ENCODE assay signal across 19 mouse cellular contexts in the genomic region with DNA sequence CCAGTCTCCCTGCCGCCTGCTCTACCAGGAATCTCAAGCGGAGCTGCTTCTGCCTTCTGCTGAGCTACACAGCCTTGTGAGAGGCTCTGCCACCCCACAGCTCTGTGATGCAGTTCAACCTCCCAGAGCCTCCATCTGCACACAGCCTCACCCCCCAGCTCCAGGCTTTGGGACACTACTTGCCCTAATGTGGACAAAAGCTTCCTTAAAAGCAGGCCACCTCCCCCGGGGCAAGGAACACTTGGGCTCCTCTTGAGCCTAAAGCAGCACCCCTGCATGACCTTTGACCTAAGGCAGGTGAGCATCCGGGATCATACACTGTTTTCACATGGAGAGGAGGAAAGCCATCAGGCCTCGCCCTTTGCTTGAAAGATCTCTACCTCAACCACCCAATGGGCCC.
DNase-seq lines count a peak whose midpoint lies in the region; ATAC-seq lines count a peak whose summit lies in the region.
"Had no signal": no experiment of that assay in that cellular context is flagged by ENCODE, and none has a peak within 500 bp of the region (broad histone marks: within the 10 kb centered on the region; RNA-seq: fewer than 3 reads in every experiment).

No protein-coding gene starts in this region.

- no peak overlapping the region for H3K9ac ChIP-seq in forebrain, embryonic 12.5 days
- H3K9ac ChIP-seq in forebrain, embryonic 14.5 days (ENCODE audit: low read length) = no peak overlapping the region
- H3K9ac ChIP-seq in hindbrain, embryonic 14.5 days = no peak overlapping the region
- H3K9ac ChIP-seq in hindbrain, embryonic 16.5 days (ENCODE audit: low read depth, low read length) = no peak overlapping the region
- H3K9ac ChIP-seq in midbrain, embryonic 15.5 days = no peak overlapping the region
- H3K9ac ChIP-seq in midbrain, embryonic 14.5 days (replicated peaks; ENCODE audit: low read length) = no peak overlapping the region
- H3K9ac ChIP-seq: hindbrain, embryonic 15.5 days had no signal

- H3K36me3 ChIP-seq in forebrain, embryonic 12.5 days (replicated peaks) = no peaks in the 10 kb centered on the region
- no peaks in the 10 kb centered on the region for H3K36me3 ChIP-seq in forebrain, embryonic 14.5 days (ENCODE audit: control insufficient read depth, insufficient read depth, low read length)
- no peaks in the 10 kb centered on the region for H3K36me3 ChIP-seq in hindbrain, embryonic 14.5 days (replicated peaks; ENCODE audit: control insufficient read depth, insufficient read depth)
- H3K36me3 ChIP-seq in hindbrain, embryonic 16.5 days (ENCODE audit: control insufficient read depth, insufficient read depth, low read length) = no peaks in the 10 kb centered on the region
- no peaks in the 10 kb centered on the region for H3K36me3 ChIP-seq in midbrain, embryonic 15.5 days (replicated peaks)
- no peaks in the 10 kb centered on the region for H3K36me3 ChIP-seq in midbrain, embryonic 14.5 days (ENCODE audit: control insufficient read depth, insufficient read depth, low read length)
- H3K36me3 ChIP-seq: embryonic facial prominence, embryonic 10.5 days; heart, embryonic 10.5 days; hindbrain, embryonic 15.5 days had no signal

- no peak overlapping the region for H3K4me2 ChIP-seq in forebrain, embryonic 12.5 days
- no peak overlapping the region for H3K4me2 ChIP-seq in forebrain, embryonic 14.5 days (ENCODE audit: low read length)
- no peak overlapping the region for H3K4me2 ChIP-seq in hindbrain, embryonic 14.5 days (replicated peaks)
- H3K4me2 ChIP-seq in hindbrain, embryonic 16.5 days (ENCODE audit: low read length) = no peak overlapping the region
- no peak overlapping the region for H3K4me2 ChIP-seq in midbrain, embryonic 15.5 days
- H3K4me2 ChIP-seq in midbrain, embryonic 14.5 days (ENCODE audit: low read length) = no peak overlapping the region
- H3K4me2 ChIP-seq: hindbrain, embryonic 15.5 days had no signal

- 0 out of 2 replicates have a peak overlapping the region, but pooled peaks have one; percentile 42 for H3K27ac ChIP-seq in forebrain, embryonic 12.5 days
- H3K27ac ChIP-seq in forebrain, embryonic 14.5 days (ENCODE audit: low read depth, low read length) = no peak overlapping the region
- 0 out of 2 replicates have a peak overlapping the region, but pooled peaks have one; percentile 7 for H3K27ac ChIP-seq in hindbrain, embryonic 14.5 days
- no peak overlapping the region for H3K27ac ChIP-seq in hindbrain, embryonic 16.5 days (ENCODE audit: low read depth, low read length)
- 0 out of 2 replicates have a peak overlapping the region, but pooled peaks have one; percentile 17 for H3K27ac ChIP-seq in midbrain, embryonic 15.5 days
- no peak overlapping the region for H3K27ac ChIP-seq in midbrain, embryonic 14.5 days (replicated peaks; ENCODE audit: low read depth, low read length)
- H3K27ac ChIP-seq: embryonic facial prominence, embryonic 10.5 days; heart, embryonic 10.5 days; hindbrain, embryonic 15.5 days had no signal

- no peaks in the 10 kb centered on the region for H3K9me3 ChIP-seq in forebrain, embryonic 12.5 days
- no peaks in the 10 kb centered on the region for H3K9me3 ChIP-seq in forebrain, embryonic 14.5 days (replicated peaks; ENCODE audit: control insufficient read depth, low read length)
- no peaks in the 10 kb centered on the region for H3K9me3 ChIP-seq in hindbrain, embryonic 14.5 days (ENCODE audit: control insufficient read depth, low read length)
- H3K9me3 ChIP-seq in hindbrain, embryonic 16.5 days (ENCODE audit: control insufficient read depth, low read length) = no peaks in the 10 kb centered on the region
- H3K9me3 ChIP-seq in midbrain, embryonic 15.5 days = no peaks in the 10 kb centered on the region
- H3K9me3 ChIP-seq in midbrain, embryonic 14.5 days (ENCODE audit: control insufficient read depth, low read length) = no peaks in the 10 kb centered on the region
- H3K9me3 ChIP-seq: embryonic facial prominence, embryonic 10.5 days; heart, embryonic 10.5 days; hindbrain, embryonic 15.5 days had no signal

- ATAC-seq in forebrain, embryonic 12.5 days (ENCODE audit: low FRiP score) = no peak
- no peak for ATAC-seq in forebrain, embryonic 14.5 days
- no peak for ATAC-seq in hindbrain, embryonic 14.5 days (ENCODE audit: low FRiP score)
- no peak for ATAC-seq in hindbrain, embryonic 16.5 days
- ATAC-seq in midbrain, embryonic 15.5 days (replicated peaks) = no peak
- ATAC-seq in midbrain, embryonic 14.5 days (ENCODE audit: low FRiP score, low TSS enrichment) = no peak

- no peak overlapping the region for H3K4me3 ChIP-seq in forebrain, embryonic 12.5 days (replicated peaks)
- H3K4me3 ChIP-seq in forebrain, embryonic 14.5 days (ENCODE audit: low read depth, low read length) = no peak overlapping the region
- no peak overlapping the region for H3K4me3 ChIP-seq in hindbrain, embryonic 14.5 days (replicated peaks; ENCODE audit: low read length)
- no peak overlapping the region for H3K4me3 ChIP-seq in hindbrain, embryonic 16.5 days (ENCODE audit: low read length)
- H3K4me3 ChIP-seq in midbrain, embryonic 15.5 days = no peak overlapping the region
- H3K4me3 ChIP-seq in midbrain, embryonic 14.5 days (replicated peaks; ENCODE audit: low read depth, low read length) = no peak overlapping the region
- H3K4me3 ChIP-seq: embryonic facial prominence, embryonic 10.5 days; heart, embryonic 10.5 days; hindbrain, embryonic 15.5 days had no signal

- WGBS in forebrain, embryonic 12.5 days = 60% methylated on average over 5 of the region's 5 CpGs
- 60% methylated on average over 5 of the region's 5 CpGs for WGBS in forebrain, embryonic 14.5 days
- WGBS in hindbrain, embryonic 14.5 days = 61% methylated on average over 5 of the region's 5 CpGs
- 76% methylated on average over 5 of the region's 5 CpGs for WGBS in hindbrain, embryonic 16.5 days
- 54% methylated on average over 5 of the region's 5 CpGs for WGBS in midbrain, embryonic 15.5 days
- 55% methylated on average over 5 of the region's 5 CpGs for WGBS in midbrain, embryonic 14.5 days

- DNase-seq in forebrain, embryonic 14.5 days (ENCODE audit: low spot score) = no peak
- no peak for DNase-seq in hindbrain, embryonic 14.5 days (ENCODE audit: low spot score)
- DNase-seq in midbrain, embryonic 14.5 days = no peak
- DNase-seq in ZHBTc4 (ENCODE audit: low read depth, low spot score) = peak; percentile 56
- DNase-seq in lung, postnatal 14 days = no peak
- DNase-seq: adrenal gland, adult 2 months; adrenal gland, postnatal 25 days; cerebellum, adult 18-20 months; cerebellum, adult 9-11 months; gastrocnemius, postnatal 36 days; heart, adult 18-20 months; heart, postnatal 10 days; kidney, adult 11 months had no signal

- H3K27me3 ChIP-seq in forebrain, embryonic 12.5 days = peaks cover 6% of the 10 kb centered on the region; the same call in 1 of the 2 replicates
- H3K27me3 ChIP-seq in forebrain, embryonic 14.5 days (replicated peaks; ENCODE audit: control insufficient read depth, insufficient read depth, low read length) = no peaks in the 10 kb centered on the region
- H3K27me3 ChIP-seq in hindbrain, embryonic 14.5 days (ENCODE audit: control insufficient read depth, insufficient read depth, low read length) = no peaks in the 10 kb centered on the region
- H3K27me3 ChIP-seq in hindbrain, embryonic 16.5 days (replicated peaks; ENCODE audit: control insufficient read depth, insufficient read depth, low read length) = no peaks in the 10 kb centered on the region
- H3K27me3 ChIP-seq in midbrain, embryonic 15.5 days (replicated peaks) = no peaks in the 10 kb centered on the region
- H3K27me3 ChIP-seq in midbrain, embryonic 14.5 days (ENCODE audit: control insufficient read depth, insufficient read depth, low read length) = no peaks in the 10 kb centered on the region
- H3K27me3 ChIP-seq: hindbrain, embryonic 15.5 days had no signal

- H3K4me1 ChIP-seq in forebrain, embryonic 12.5 days = peaks cover 26% of the 10 kb centered on the region
- peaks cover 5% of the 10 kb centered on the region; the same call in 1 of the 2 replicates for H3K4me1 ChIP-seq in forebrain, embryonic 14.5 days (ENCODE audit: control insufficient read depth, insufficient read depth, low read length)
- peaks cover 14% of the 10 kb centered on the region for H3K4me1 ChIP-seq in hindbrain, embryonic 14.5 days (replicated peaks; ENCODE audit: control insufficient read depth, insufficient read depth, low read length)
- H3K4me1 ChIP-seq in hindbrain, embryonic 16.5 days (ENCODE audit: control insufficient read depth, insufficient read depth, low read depth, low read length) = no peaks in the 10 kb centered on the region
- H3K4me1 ChIP-seq in midbrain, embryonic 15.5 days = peaks cover 9% of the 10 kb centered on the region
- H3K4me1 ChIP-seq in midbrain, embryonic 14.5 days (ENCODE audit: control insufficient read depth, insufficient read depth, low read length) = peaks cover 6% of the 10 kb centered on the region; the same call in 1 of the 2 replicates
- H3K4me1 ChIP-seq: heart, embryonic 10.5 days had no signal

Comparison
In these comparisons a context has a peak if more than half of its experiments do, and no peak if none do; other contexts are left out.
1. H3K27ac ChIP-seq: peak in forebrain, embryonic 12.5 days (single experiment), hindbrain, embryonic 14.5 days (single experiment) and midbrain, embryonic 15.5 days (single experiment); none in forebrain, embryonic 14.5 days (single experiment), hindbrain, embryonic 16.5 days (single experiment) and midbrain, embryonic 14.5 days (single experiment).